Mouse (Mus musculus) brain, embryonic 14.5 days (tissue): ENCODE results near the gene Gm21987.

ENCODE experiments used
- CTCF ChIP-seq: fragments of 200-500 bp; IDR thresholded peaks from 2 replicates; pipeline ENCODE4 v1.5.1; 2012; ENCODE audit warnings: inconsistent platforms, mild to moderate bottlenecking, moderate library complexity, borderline replicate concordance; ENCODE audit not compliant: insufficient read depth, insufficient read length; ENCODE audit errors: extremely low read depth
- POLR2A ChIP-seq: fragments of 200-500 bp; IDR thresholded peaks from 2 replicates; pipeline ENCODE4 v1.6.1; 2012; ENCODE audit warnings: mild to moderate bottlenecking, inconsistent platforms, borderline replicate concordance; ENCODE audit not compliant: poor library complexity, insufficient read depth, insufficient read length, severe bottlenecking; ENCODE audit errors: extremely low read depth

DNA sequence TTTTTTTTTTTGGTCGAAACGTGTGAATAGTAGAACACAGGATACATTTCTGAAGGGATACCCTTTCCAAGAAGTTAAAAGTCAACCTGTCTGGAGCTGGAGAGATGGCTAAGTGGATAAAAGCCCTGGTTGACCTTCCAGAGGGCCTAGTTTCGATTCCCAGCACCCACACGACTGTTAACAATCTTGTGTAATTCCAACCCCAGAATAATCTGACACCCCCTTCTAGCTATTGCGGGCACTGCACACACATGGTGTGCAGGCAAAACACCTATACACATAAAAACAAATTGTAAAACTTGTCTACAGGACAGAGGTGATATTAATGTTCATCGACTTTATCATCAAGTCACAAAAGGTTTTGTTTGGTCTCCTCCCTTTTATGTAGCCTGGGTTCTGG lies 748 bp downstream of the Gm21987 start:
- TF ChIP-seq CTCF (no peak), POLR2A (no peak)
